In genomic region chr17:26575786-26576690, GRCm38 (mm10) we compare ENCODE assay signal across 13 mouse cellular contexts. TPM values are rescaled to one million over a fixed set of nuclear protein-coding genes. Genes with fewer than 3 reads are reported as not detected.
DNase-seq lines count a peak whose midpoint lies in the region; ATAC-seq and TF ChIP-seq lines count a peak whose summit lies in the region.
"Had no signal": no experiment of that assay in that cellular context is flagged by ENCODE, and none has a peak within 500 bp of the region (broad histone marks: within the 10 kb centered on the region; RNA-seq: fewer than 3 reads in every experiment).

No protein-coding gene starts in this region.

- no peak overlapping the region for H3K4me3 ChIP-seq in layer of hippocampus, adult 2 months
- H3K4me3 ChIP-seq in liver, embryonic 13.5 days (replicated peaks): no peak overlapping the region
- H3K4me3 ChIP-seq: limb, embryonic 12.5 days had no signal

- TF ChIP-seq CTCF in layer of hippocampus, adult 2 months (conservative IDR thresholded peaks at IDR 0.05): no peak

- 55% methylated on average over 12 of the region's 12 CpGs for whole genome bisulfite sequencing in liver, embryonic 13.5 days (ENCODE audit: insufficient replicate concordance)

- H3K4me1 ChIP-seq in liver, embryonic 13.5 days (replicated peaks): peaks cover 50% of the 10 kb centered on the region

- no peaks in the 10 kb centered on the region for H3K9me3 ChIP-seq in liver, embryonic 13.5 days (replicated peaks)
- H3K9me3 ChIP-seq: limb, embryonic 12.5 days had no signal

- H3K27me3 ChIP-seq in liver, embryonic 13.5 days: no peaks in the 10 kb centered on the region
- H3K27me3 ChIP-seq: limb, embryonic 12.5 days had no signal

- peak; percentile 71 for ATAC-seq in liver, embryonic 13.5 days (ENCODE audit: low read depth)

- peak overlapping the region; percentile 40 for H3K27ac ChIP-seq in layer of hippocampus, adult 2 months
- peak overlapping the region; percentile 9; the same call in 1 of the 2 replicates for H3K27ac ChIP-seq in liver, embryonic 13.5 days
- H3K27ac ChIP-seq: limb, embryonic 12.5 days; macrophage had no signal

- peak overlapping the region; percentile 30; the same call in 1 of the 2 replicates for H3K9ac ChIP-seq in liver, embryonic 13.5 days
- H3K9ac ChIP-seq: limb, embryonic 12.5 days had no signal

- no peak overlapping the region for H3K4me2 ChIP-seq in liver, embryonic 13.5 days
- H3K4me2 ChIP-seq: limb, embryonic 12.5 days had no signal

- peaks cover 13% of the 10 kb centered on the region for H3K36me3 ChIP-seq in liver, embryonic 13.5 days

- DNase-seq in frontal cortex, adult 2 months (ENCODE audit: extremely low spot score in 1 of 2, low spot score in 1 of 2): peak; percentile 56 to 76
- no peak for DNase-seq in frontal cortex, postnatal 25 days (ENCODE audit: low spot score in 2 of 2)
- peak in 1 of 2 experiments; percentile 56 for DNase-seq in layer of hippocampus, adult 2 months (ENCODE audit: low spot score in 2 of 2)
- no peak for DNase-seq in layer of hippocampus, postnatal 10 days (ENCODE audit: low spot score in 2 of 2)
- DNase-seq in brain, adult 2 months (ENCODE audit: low read depth, low spot score): peak; percentile 90
- no peak for DNase-seq in liver, embryonic 13.5 days
- no peak for DNase-seq in spleen, postnatal 4 days (ENCODE audit: low spot score in 2 of 2)
- DNase-seq in adrenal gland, adult 2 months: no peak
- DNase-seq: adrenal gland, adult 8-10 months; cerebellum, postnatal 14 days; thymus, postnatal 14 days had no signal

RNA-seq across cellular contexts. Expression of gene Dusp1, which starts 14.1 kb away (rescaled TPM):
- polyA plus RNA-seq in frontal cortex, adult 2 months (2012; rRNA removed): 40.9 and 60.5 TPM in 2 replicates
- total RNA-seq in layer of hippocampus, adult 2 months (2021): 10 to 100 TPM; 14.9 to 20.9 TPM
- total RNA-seq in layer of hippocampus, postnatal 10 days (2021): 10 to 100 TPM; 15.3 to 16.1 TPM
- 22.2 and 27.8 TPM in 2 replicates for polyA plus RNA-seq in liver, embryonic 13.5 days (2015; fragmentation: Nextera tagmentation; extraction: Ambion mirVana)
- total RNA-seq in adrenal gland, adult 2 months (2021): 10 to 100 TPM; 33.5 to 67.7 TPM
- 80.9 and 86.9 TPM in 2 replicates for polyA plus RNA-seq in adrenal gland, adult 2 months (2012; rRNA removed)

RNA-seq across cellular contexts. Expression of gene Ergic1, which starts 14.7 kb away (rescaled TPM):
- polyA plus RNA-seq in frontal cortex, adult 2 months (2012; rRNA removed): 123 and 134 TPM in 2 replicates
- total RNA-seq in layer of hippocampus, adult 2 months (2021): 100 to 1,000 TPM; 121 to 124 TPM
- total RNA-seq in layer of hippocampus, postnatal 10 days (2021): 100 to 1,000 TPM; 128 to 155 TPM
- polyA plus RNA-seq in liver, embryonic 13.5 days (2015; fragmentation: Nextera tagmentation; extraction: Ambion mirVana): 35.2 and 37.0 TPM in 2 replicates
- total RNA-seq in adrenal gland, adult 2 months (2021): 100 to 1,000 TPM; 166 to 170 TPM
- polyA plus RNA-seq in adrenal gland, adult 2 months (2012; rRNA removed): 132 and 156 TPM in 2 replicates

Comparison
In these comparisons a context has a peak if more than half of its experiments do, and no peak if none do; other contexts are left out.
1. DNase-seq: peak in frontal cortex, adult 2 months (2 of 2) and brain, adult 2 months (single experiment); none in frontal cortex, postnatal 25 days (0 of 2), layer of hippocampus, postnatal 10 days (0 of 2), liver, embryonic 13.5 days (single experiment), spleen, postnatal 4 days (0 of 2) and adrenal gland, adult 2 months (single experiment).